Mouse (Mus musculus) cerebellum, adult (tissue): Measurements from ENCODE around the gene Gpatch4.
A peak's percentile ranks its signal among the peaks of the same experiment; 100 is the strongest.

Experiments
- ATAC-seq: cut with Nextera tagmentation; 2 replicates; pipeline ENCODE4 v1.9.2; 2017; ENCODE audit warnings: mild to moderate bottlenecking, moderate library complexity, mixed read lengths; ENCODE audit not compliant: insufficient number of reproducible peaks, low FRiP score, low TSS enrichment

Gene Gpatch4

GRCm38 (mm10) chr3:88042661-88043421 is at the start of gene Gpatch4:
Gene Gpatch4 (plus strand): TSS chr3:88043108.
- ATAC-seq = peak; percentile 95

DNA sequence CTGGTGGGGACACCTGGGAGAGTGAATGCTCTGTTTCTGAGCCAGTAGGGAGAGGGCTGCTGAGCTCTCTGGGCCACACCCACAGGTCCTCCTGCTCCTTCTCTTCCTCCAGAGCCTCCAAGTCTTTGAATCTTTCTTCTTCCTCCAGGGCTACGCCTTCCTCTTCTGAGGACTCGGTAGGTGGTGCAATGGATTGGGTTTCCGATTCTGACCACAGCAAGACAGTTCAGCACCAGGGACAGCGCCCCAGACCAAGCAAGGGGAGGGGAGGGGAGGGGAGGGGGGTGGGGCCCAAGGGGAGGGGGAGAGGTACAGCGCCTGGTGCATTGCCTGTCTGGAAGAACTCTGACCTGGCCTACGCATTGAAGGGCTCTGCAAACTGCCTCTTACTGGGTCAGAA is 49.5 kb upstream of the Gpatch4 start:
- ATAC-seq = no peak

DNA sequence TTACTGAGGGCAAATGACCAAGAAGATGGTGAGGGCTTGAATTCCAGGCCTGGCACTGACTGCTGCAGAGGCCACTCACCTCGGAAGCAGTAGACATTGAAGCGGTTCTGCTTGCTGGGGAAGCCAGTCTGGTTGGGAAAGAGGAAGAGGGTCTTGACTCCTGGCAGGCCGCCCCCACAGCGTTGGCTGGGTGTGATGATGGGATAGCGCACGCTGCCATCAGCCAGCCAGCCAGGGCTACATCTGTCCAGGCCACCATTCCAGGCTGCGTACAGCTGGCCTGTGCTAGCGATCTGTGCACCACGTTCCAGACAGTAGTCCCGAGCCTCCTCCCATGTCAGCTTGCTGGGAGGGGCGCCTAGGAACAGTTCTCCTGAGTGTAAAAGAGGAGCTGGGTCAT is 47.6 kb upstream of the Gpatch4 start:
- ATAC-seq = no peak

DNA sequence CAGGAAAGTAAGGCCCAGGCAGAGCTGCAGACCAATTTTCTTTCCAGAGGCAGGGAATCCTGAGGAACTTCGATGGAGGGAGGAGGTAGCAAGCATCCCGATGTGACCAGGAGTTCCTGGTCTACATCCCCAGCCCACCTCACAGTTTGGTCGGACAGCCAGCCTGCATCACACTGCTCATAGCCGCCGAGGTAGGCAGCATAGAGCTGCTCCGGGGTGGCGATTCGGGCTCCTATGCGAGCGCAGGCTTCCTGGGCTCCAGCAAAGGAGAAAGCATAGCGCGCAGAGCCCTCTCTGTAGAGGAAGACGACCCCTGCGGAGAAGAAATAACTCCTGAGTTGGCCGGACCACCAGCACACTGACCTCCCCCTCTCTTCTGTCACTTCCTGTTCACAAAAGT is 46.5 kb upstream of the Gpatch4 start:
- no peak for ATAC-seq

DNA sequence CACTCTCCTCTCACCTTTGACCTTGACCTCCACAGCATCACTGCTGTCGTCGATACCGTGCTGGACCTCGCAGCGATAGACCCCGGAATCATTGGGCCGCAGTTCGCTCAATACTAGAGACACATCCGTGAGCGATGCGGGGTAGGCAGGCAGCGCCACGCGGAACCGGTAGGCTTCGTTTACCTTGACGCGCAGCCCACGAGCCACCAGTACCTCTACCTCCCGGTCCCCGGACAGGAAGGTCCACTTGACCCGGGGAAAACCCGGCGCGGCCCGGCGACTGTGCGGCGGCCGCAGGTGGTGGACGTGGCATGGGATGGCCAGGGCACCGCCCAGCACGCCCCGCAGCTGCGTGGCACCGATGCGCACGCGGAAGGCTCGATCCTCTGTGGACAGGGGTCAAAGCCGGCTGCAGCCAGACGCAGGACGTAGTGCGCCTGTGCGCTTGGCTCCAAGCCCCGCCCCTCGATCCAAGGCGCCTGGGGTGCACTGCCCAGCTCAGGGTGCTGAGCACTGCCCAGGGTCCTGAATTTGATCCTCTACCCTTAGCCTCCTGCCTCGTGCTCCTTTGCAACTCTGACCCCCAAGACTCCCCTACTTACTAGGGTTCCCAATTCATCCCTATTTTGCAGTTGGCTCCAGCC is 45.8 kb upstream of the Gpatch4 start:
- no peak for ATAC-seq

GRCm38 (mm10) chr3:87998747-87999146 is 44.2 kb upstream of the Gpatch4 start:
- no peak for ATAC-seq

GRCm38 (mm10) chr3:87999243-87999895 is 43.5 kb upstream of the Gpatch4 start:
- ATAC-seq = no peak

GRCm38 (mm10) chr3:88000181-88000580 is 42.7 kb upstream of the Gpatch4 start, which contains the start of gene Bcan:
Gene Bcan (minus strand): TSS chr3:88000230.
- ATAC-seq = peak; percentile 57; the same call in 1 of the 2 replicates

DNA sequence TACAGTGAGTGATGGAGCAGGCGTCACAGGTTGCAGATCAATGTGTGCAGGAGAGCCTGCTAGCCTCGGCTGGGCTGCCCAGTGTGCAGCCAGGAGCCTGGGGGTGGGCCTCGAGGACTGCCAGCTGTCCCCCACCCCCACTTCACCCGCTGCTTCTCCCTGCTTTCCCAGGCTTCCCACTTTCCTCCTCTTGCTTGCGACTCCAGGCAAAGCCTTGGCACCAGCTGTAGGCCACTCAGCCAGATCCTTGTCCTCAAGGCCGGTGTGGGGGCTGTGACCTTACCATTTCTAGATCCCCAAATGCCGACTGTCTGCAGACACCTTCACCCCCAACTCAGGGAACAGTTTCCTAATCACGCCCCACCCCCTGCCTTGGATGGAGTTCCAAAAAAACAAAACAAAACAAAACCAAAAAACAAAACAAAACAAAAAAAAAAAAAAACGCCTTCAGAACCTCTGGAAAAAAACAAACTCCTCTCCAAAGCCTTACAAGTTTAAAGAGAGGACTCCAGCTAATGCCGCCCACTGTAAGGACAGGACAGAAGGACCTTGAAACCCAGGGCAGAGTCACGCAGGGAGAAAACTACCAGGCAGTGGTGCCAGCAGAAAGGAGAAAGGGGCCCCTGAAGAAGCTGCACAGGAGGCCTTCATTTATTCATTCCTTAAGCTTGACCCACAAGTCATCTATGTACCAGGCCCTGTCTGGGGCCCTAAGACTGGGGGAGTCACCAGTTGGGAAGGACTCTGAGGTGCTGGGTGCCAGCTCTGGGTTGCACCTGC is 41.9 kb upstream of the Gpatch4 start:
- ATAC-seq = no peak; the same call in 1 of the 2 replicates

- ATAC-seq = no peak
Measured at GRCm38 (mm10) chr3:88002291-88002976, 40.5 kb upstream of the Gpatch4 start.

DNA sequence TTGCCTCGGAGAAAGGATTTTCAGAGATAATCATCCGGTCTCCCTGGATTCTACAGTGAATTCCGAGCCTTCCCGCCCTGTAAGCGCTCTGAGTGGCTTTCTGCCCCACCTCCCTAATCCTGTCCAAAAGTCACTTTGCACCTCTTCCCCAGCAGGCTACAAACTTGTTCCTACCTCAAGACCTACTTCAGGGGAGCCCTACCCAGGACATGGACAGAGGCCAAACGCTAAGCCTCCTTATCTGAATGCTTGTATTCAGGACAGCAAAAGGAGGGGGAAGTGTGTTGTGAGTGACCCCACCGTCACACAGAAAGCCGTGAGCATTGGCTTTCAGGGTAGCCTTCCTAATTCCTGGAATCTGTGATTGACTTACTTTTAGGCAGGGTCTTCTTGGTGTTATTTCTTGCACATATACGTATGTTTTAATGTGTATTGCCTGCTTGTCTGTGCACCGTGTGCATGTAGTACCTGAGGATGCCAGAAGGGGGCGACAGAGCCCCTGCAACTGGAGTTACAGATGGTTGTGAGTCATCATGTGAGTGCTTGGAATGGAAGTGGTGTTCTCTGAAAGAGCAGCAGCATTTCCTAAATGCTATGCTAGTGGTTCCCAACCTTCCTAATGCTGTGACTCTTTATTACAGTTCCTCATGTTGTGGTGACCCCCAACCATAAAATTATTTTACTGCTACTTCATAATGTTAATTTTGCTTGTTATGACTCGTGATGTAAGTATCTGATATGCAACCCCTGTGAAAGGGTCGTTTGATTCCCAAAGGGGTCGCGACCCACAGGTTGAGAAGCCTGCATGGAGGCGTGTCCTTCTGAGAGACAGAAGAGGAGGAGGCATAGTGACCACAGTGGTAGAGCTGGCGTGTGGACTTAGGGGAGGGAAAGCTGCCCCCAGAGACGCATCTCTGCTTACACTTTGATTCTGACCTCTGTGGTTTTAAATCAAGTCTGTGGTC is 36.8 kb upstream of the Gpatch4 start:
- ATAC-seq = no peak

DNA sequence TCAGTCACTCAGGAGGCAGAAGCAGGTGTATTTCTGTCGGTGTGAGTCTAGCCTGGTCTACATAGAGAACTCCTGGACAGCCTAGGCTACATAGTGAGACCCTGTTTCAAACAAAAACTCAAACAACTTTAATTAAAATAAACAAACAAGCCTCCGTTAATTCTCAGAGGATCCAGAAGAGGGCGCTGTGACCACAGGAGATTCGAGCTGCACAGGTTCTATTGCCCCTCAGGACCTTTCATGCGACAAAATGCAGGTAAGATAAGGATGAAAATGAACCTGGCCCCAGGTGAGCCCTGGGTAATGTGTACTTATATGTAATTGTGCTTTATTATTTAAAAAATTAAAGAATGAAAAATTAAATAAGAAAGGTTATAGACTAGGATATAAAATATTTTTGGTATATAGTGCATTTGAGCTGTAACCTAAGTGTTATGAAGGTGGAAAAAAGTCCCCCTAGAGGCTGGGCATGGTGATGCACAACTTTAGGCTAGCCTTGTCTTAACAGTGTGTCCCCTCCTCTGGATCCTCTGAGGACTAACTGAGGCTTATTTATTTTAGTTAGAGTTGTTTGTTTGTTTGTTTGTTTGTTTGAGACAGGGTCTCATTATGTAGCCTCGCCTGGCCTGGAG is 32.2 kb upstream of the Gpatch4 start:
- no peak for ATAC-seq

- ATAC-seq = peak; percentile 89
Measured at GRCm38 (mm10) chr3:88022322-88023191, 20.4 kb upstream of the Gpatch4 start.

GRCm38 (mm10) chr3:88023192-88024074 is 19.5 kb upstream of the Gpatch4 start:
- ATAC-seq = no peak; the same call in 1 of the 2 replicates

DNA sequence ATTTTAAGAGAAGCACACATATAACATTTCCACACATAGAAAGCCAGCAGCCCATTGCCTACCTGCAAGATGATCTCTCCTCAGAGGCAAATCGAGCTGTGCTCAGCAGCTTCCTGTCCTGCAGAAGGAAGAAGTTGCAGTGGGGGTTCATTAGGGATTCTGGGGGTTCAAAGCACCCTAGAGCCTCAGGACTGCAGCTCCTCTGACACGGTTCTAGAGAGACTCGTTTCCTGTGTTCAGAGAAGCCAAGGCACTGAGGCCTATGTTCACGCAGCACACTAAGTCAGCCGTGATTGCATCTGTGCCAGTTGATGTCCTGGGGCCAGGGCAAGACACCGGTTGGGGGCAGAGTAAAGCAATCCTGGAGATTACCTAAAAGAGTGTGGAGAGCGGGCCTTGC is 16.1 kb upstream of the Gpatch4 start:
- no peak for ATAC-seq

GRCm38 (mm10) chr3:88027434-88028186 is 15.3 kb upstream of the Gpatch4 start, which contains the start of gene Hapln2:
Gene Hapln2 (minus strand): TSS chr3:88027583.
- ATAC-seq = no peak
